Mouse (Mus musculus): ENCODE measurements around the gene Rara. TPM values are rescaled to one million over a fixed set of nuclear protein-coding genes. Genes with fewer than 3 reads are reported as not detected.

Gene Rara
- total RNA-seq (2023) = 100 to 1,000 TPM; 110 to 130 TPM

GRCm38 (mm10) chr11:98927438-98928076 is at the start of gene Rara:
Gene Rara, plus strand, starts transcription at chr11:98927818.

GRCm38 (mm10) chr11:98907437-98908173 is 20.0 kb upstream of the Rara start, which contains the start of gene Cdc6:
Gene Cdc6, plus strand, starts transcription at chr11:98907801.

GRCm38 (mm10) chr11:98982773-98983133 is 55.1 kb downstream of the Rara start, which contains the start of gene Gjd3:
Gene Gjd3, minus strand, starts transcription at chr11:98983016.

GRCm38 (mm10) chr11:99023500-99024467 is 96.2 kb downstream of the Rara start, which contains the start of gene Top2a:
Gene Top2a, minus strand, starts transcription at chr11:99024189.

Other genes with a start within 250 kb of the Rara start
- 10 to 100 TPM; 45.5 to 48.4 TPM for gene Psmd3, start 245.3 kb upstream of the Rara start, total RNA-seq (2023)
- gene Csf3, start 226.6 kb upstream of the Rara start, total RNA-seq (2023) = not detected
- 10 to 100 TPM; 40.0 to 42.2 TPM for gene Med24, start 198.4 kb upstream of the Rara start, total RNA-seq (2023)
- gene Thra, start 187.2 kb upstream of the Rara start, total RNA-seq (2023) = 10 to 100 TPM; 22.0 to 23.9 TPM
- gene Nr1d1, start 152.5 kb upstream of the Rara start, total RNA-seq (2023) = 1 to 10 TPM; 2.1 to 4.7 TPM
- 100 to 1,000 TPM; 201 to 215 TPM for gene Msl1, start 132.3 kb upstream of the Rara start, total RNA-seq (2023)
- gene Casc3, start 122.9 kb upstream of the Rara start, total RNA-seq (2023) = 10 to 100 TPM; 57.8 to 63.3 TPM
- gene Rapgefl1, start 91.0 kb upstream of the Rara start, total RNA-seq (2023) = under 1 TPM; 0.31 to 0.73 TPM
- gene Wipf2, start 64.2 kb upstream of the Rara start, total RNA-seq (2023) = 10 to 100 TPM; 31.3 to 34.5 TPM
- 10 to 100 TPM; 20.3 to 28.8 TPM for gene Cdc6, start 20.0 kb upstream of the Rara start, total RNA-seq (2023)
- not detected for gene Gjd3, start 55.2 kb downstream of the Rara start, total RNA-seq (2023)
- gene Top2a, start 96.4 kb downstream of the Rara start, total RNA-seq (2023) = 100 to 1,000 TPM; 235 to 255 TPM
- 10 to 100 TPM; 45.3 to 52.7 TPM for gene Igfbp4, start 113.4 kb downstream of the Rara start, total RNA-seq (2023)
- 1 to 10 TPM; 3.4 to 5.7 TPM for gene Tns4, start 161.5 kb downstream of the Rara start, total RNA-seq (2023)
- gene Ccr7, start 227.3 kb downstream of the Rara start, total RNA-seq (2023) = 1 to 10 TPM in 1 of 2 experiments, under 1 TPM in 1; 0.87 to 2.5 TPM

Measured in neutrophil, adult 59 days (primary cell).